Mouse (Mus musculus): ENCODE data around the gene Gm5483.
"Not testable (repeated sequence)": the region's sequence is repeated elsewhere in the genome, so short reads cannot be mapped to it uniquely, and the experiment has no call there.

Gm5483 gene

GRCm38 (mm10) chr16:36183912-36184311 is at the start of gene Gm5483:
TSS of gene Gm5483 (plus strand) at chr16:36184212.
- not testable (repeated sequence) for DNase-seq (ENCODE audit: extremely low spot score, low read depth, low spot score)

DNA sequence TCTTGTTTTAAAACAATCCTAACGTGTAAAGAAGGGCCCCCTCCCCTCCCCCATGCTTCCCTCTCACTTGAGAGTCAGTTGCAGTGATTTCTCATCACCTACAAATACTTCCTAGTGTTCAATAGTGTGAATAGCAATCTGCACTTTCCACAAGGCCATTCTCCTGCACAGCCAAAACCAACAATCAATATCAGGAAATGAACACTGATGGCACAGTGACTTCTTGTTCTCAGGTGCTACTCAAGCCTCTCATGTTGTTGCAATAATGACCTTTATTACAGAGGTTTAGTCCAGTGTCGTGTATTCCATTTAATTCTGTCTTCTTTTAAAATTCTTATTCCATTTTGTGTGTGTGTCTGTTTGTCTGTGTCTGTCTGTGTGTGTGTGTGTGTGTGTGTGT is 45.8 kb upstream of the Gm5483 start:
- no peak for DNase-seq (ENCODE audit: extremely low spot score, low read depth, low spot score)

GRCm38 (mm10) chr16:36156402-36156975 is 27.5 kb upstream of the Gm5483 start, which contains the start of gene Stfa2l1:
TSS of gene Stfa2l1 (plus strand) at chr16:36156811.
- DNase-seq (ENCODE audit: extremely low spot score, low read depth, low spot score), result no peak

- not testable (repeated sequence) for DNase-seq (ENCODE audit: extremely low spot score, low read depth, low spot score)
Observed at GRCm38 (mm10) chr16:36167841-36168240, 16.2 kb upstream of the Gm5483 start.

DNA sequence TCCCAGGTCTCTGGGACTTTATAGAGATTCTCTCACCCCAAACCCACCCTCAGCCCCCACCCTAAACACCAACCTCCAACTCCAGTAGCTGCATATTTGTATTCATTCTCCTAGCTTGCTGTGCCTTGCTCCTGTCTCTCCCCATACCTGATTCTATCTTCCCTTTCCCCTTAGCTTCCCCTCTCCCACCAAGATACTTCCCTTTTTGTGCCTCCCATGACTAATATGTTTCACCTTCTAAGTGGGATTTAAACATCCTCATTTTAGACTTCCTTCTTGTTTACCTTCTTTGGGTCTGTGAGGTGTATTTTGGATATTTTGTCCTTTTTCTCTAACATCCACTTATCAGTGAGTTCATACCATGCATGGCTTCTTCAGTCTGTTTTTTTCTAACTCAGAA is 7.9 kb upstream of the Gm5483 start:
- no peak for DNase-seq (ENCODE audit: extremely low spot score, low read depth, low spot score)

GRCm38 (mm10) chr16:36179910-36180309 is 4.1 kb upstream of the Gm5483 start:
- DNase-seq (ENCODE audit: extremely low spot score, low read depth, low spot score), result no peak

GRCm38 (mm10) chr16:36199226-36199625 is 15.2 kb downstream of the Gm5483 start:
- no peak for DNase-seq (ENCODE audit: extremely low spot score, low read depth, low spot score)

DNA sequence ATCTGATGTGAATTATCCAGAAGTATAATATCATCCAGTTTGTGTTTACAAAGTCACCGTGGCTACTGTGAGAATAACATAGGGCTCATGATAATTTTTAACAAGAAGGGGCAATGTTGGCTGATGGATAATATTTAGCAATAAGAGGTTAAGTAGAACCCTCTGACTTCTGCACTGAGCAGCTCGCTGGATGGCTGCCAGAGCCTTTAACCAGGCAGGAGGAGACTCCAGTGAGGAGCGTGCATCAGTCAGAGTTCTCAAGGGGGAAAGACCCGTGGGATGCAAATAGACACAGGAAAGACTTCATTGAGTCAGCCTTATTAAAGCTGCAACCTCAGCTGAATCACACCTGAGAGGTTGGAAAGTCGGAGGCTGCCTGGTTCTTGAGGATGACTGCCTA is 19.8 kb downstream of the Gm5483 start:
- no peak for DNase-seq (ENCODE audit: extremely low spot score, low read depth, low spot score)

- not testable (repeated sequence) for DNase-seq (ENCODE audit: extremely low spot score, low read depth, low spot score)
Observed at GRCm38 (mm10) chr16:36205684-36206083, 21.7 kb downstream of the Gm5483 start.

GRCm38 (mm10) chr16:36209967-36210453 is 26.0 kb downstream of the Gm5483 start, which contains the start of gene Gm5416:
TSS of gene Gm5416 (plus strand) at chr16:36210403.
- DNase-seq (ENCODE audit: extremely low spot score, low read depth, low spot score), result no peak

DNA sequence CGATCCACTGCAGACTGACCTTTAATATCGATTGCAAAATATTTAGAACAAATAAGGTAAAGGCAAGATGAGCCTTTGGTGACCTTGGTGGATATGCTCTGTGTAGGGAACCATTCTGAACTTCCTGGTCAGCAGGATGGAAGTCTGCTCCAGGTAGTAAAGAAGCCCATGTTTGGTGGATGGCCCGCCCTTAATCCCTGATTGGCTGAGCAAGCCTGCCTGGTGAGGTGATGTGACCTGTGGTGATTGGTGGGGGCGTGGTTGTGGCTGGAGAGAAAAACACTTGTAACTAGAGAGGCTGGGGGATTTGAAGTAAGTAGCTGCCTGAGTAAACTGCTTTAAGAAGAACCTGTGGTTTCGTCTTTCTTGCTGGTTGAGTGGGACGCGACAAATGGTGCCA is 37.2 kb downstream of the Gm5483 start, which contains the start of gene 2010005H15Rik:
Gene 2010005H15Rik, plus strand, starts transcription at position 301 of the 400 bp plus-strand sequence.
- DNase-seq (ENCODE audit: extremely low spot score, low read depth, low spot score), result not testable (repeated sequence)
